ENCODE assay signal across 27 mouse cellular contexts in the genomic region with DNA sequence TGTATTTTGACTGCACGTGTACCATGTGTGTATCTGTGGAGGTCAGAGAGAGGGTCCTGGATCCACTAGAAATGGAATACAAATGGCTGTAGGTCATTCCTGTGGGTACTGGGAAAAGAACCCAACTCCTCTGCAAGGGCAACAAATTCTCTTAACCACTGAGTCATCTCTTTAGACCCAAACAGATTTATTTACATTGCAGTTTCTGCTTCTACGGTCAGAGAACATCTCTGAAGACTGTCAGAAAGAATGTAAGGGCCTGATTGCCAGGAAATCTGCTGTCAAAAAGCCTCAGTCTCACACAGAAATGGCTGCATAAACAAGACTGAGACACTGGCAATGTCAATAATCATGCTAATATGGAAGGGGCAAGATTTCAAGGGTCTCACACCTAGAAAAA.
"Had no signal": no experiment of that assay in that cellular context is flagged by ENCODE, and none has a peak within 500 bp of the region (broad histone marks: within the 10 kb centered on the region; RNA-seq: fewer than 3 reads in every experiment).

No protein-coding gene starts in this region.

- H3K4me3 ChIP-seq: gastrocnemius, adult 2 months; heart, embryonic 13.5 days; heart, embryonic 15.5 days; hindbrain, embryonic 13.5 days; hindbrain, embryonic 15.5 days; intestine, embryonic 15.5 days; kidney, embryonic 15.5 days; limb, embryonic 13.5 days; limb, embryonic 15.5 days; liver, embryonic 12.5 days had no signal

- DNase-seq: gastrocnemius, adult 2 months; gastrocnemius, postnatal 10 days; gastrocnemius, postnatal 25 days; heart, adult 18-20 months; heart, postnatal 14 days; heart, postnatal 36 days; kidney, adult 18-20 months; kidney, adult 8-10 months; kidney, postnatal 14 days; kidney, postnatal 36 days; layer of hippocampus, adult 9-11 months; layer of hippocampus, postnatal 36 days; left cerebral cortex, postnatal 4 days had no signal

- H3K9ac ChIP-seq: heart, embryonic 13.5 days; heart, embryonic 15.5 days; hindbrain, embryonic 13.5 days; hindbrain, embryonic 15.5 days; intestine, embryonic 15.5 days; kidney, embryonic 15.5 days; limb, embryonic 13.5 days; limb, embryonic 15.5 days; liver, embryonic 12.5 days; liver, embryonic 14.5 days had no signal

- ATAC-seq: inflammation-experienced regulatory T-cells, adult 6 months; intestine, embryonic 15.5 days; intestine, postnatal 0 days; liver, embryonic 12.5 days had no signal

- H3K36me3 ChIP-seq: heart, embryonic 13.5 days; heart, embryonic 15.5 days; hindbrain, embryonic 13.5 days; hindbrain, embryonic 15.5 days; intestine, embryonic 15.5 days; kidney, embryonic 15.5 days; limb, embryonic 13.5 days; limb, embryonic 15.5 days; liver, embryonic 12.5 days had no signal

- H3K27me3 ChIP-seq: heart, embryonic 13.5 days; heart, embryonic 15.5 days; hindbrain, embryonic 13.5 days; hindbrain, embryonic 15.5 days; intestine, embryonic 15.5 days; kidney, embryonic 15.5 days; limb, embryonic 13.5 days; limb, embryonic 15.5 days; liver, embryonic 12.5 days had no signal

- H3K27ac ChIP-seq: gastrocnemius, adult 2 months; heart, embryonic 13.5 days; heart, embryonic 15.5 days; hindbrain, embryonic 13.5 days; hindbrain, embryonic 15.5 days; intestine, embryonic 15.5 days; kidney, embryonic 15.5 days; kidney, postnatal 0 days; limb, embryonic 13.5 days; limb, embryonic 15.5 days; liver, embryonic 12.5 days; liver, embryonic 14.5 days had no signal

- H3K4me1 ChIP-seq: hindbrain, embryonic 13.5 days; hindbrain, embryonic 15.5 days; intestine, embryonic 15.5 days; kidney, embryonic 15.5 days; limb, embryonic 13.5 days; limb, embryonic 15.5 days; liver, embryonic 12.5 days had no signal

- H3K9me3 ChIP-seq: heart, embryonic 13.5 days; heart, embryonic 15.5 days; hindbrain, embryonic 13.5 days; hindbrain, embryonic 15.5 days; intestine, embryonic 15.5 days; kidney, embryonic 15.5 days; limb, embryonic 13.5 days; limb, embryonic 15.5 days; liver, embryonic 12.5 days had no signal

- H3K4me2 ChIP-seq: heart, embryonic 11.5 days; heart, embryonic 13.5 days; heart, embryonic 15.5 days; hindbrain, embryonic 13.5 days; hindbrain, embryonic 15.5 days; intestine, embryonic 15.5 days; kidney, embryonic 15.5 days; limb, embryonic 13.5 days; limb, embryonic 15.5 days; liver, embryonic 12.5 days had no signal
